Mouse (Mus musculus): ENCODE measurements around the gene Mettl8.

DNA sequence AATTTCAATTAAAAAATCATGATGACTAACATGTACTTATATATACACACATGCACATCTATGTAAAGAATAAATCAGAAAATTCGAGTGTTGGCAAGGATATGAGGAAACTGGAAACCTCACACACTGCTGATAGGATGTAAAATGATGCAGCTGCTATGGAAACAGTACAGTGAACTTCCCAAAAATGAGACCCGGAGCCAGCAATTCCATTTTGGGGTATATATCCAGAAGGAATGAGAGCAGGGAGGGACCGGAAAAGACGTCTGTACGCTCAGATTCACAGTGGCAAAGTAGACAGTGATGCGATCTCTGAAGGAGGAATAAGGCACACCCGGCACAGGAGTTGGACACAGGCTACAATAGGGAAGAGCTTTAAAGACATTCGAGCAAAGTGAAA is 34.7 kb downstream of the Mettl8 start:
- TF ChIP-seq CTCF (IDR thresholded peaks at IDR 0.05; ENCODE audit: borderline replicate concordance, extremely low read depth, insufficient read depth, insufficient read length) (no peak), POLR2A (IDR thresholded peaks at IDR 0.05; ENCODE audit: borderline replicate concordance, extremely low read depth, insufficient read depth, insufficient read length, poor library complexity, severe bottlenecking) (no peak)
